Mouse (Mus musculus) midbrain, embryonic 16.5 days (tissue): Measurements from ENCODE around the gene Dhrs1. TPM values are rescaled to one million over a fixed set of nuclear protein-coding genes. Genes with fewer than 3 reads are reported as not detected.
A peak's percentile ranks its signal among the peaks of the same experiment; 100 is the strongest.

Experiments
- ATAC-seq: fragments of 200-750 bp; cut with Nextera tagmentation; 2 replicates; pipeline ENCODE4 v1.8.0; 2017; ENCODE audit warnings: moderate TSS enrichment
- H3K27ac ChIP-seq: fragments of 300-500 bp; sonication (generic); 2 replicates; pipeline ENCODE4 v1.5.1; 2014; ENCODE audit warnings: mild to moderate bottlenecking, low read length, mixed read lengths
- H3K27me3 ChIP-seq: fragments of 300-500 bp; sonication (generic); 2 replicates; pipeline ENCODE4 v1.6.1; 2014; ENCODE audit warnings: low read depth, low read length, mixed read lengths; ENCODE audit not compliant: control insufficient read depth, insufficient read depth
- H3K36me3 ChIP-seq: fragments of 300-500 bp; sonication (generic); 2 replicates; pipeline ENCODE4 v1.6.1; 2014; ENCODE audit warnings: mild to moderate bottlenecking, low read length, moderate library complexity, mixed read lengths; ENCODE audit not compliant: control insufficient read depth, insufficient read depth
- H3K4me1 ChIP-seq: fragments of 300-500 bp; sonication (generic); 2 replicates; pipeline ENCODE4 v1.6.1; 2014; ENCODE audit warnings: mild to moderate bottlenecking, low read length, mixed read lengths; ENCODE audit not compliant: control insufficient read depth, insufficient read depth
- H3K4me2 ChIP-seq: fragments of 300-500 bp; sonication (generic); 2 replicates; pipeline ENCODE4 v1.6.1; 2014; ENCODE audit warnings: mild to moderate bottlenecking, low read length, mixed read lengths
- H3K4me3 ChIP-seq: fragments of 300-500 bp; sonication (generic); 2 replicates; pipeline ENCODE4 v1.5.1; 2014; ENCODE audit warnings: low read depth, mild to moderate bottlenecking, low read length, moderate library complexity, mixed read lengths
- H3K9ac ChIP-seq: fragments of 300-500 bp; sonication (generic); 2 replicates; pipeline ENCODE4 v1.6.1; 2014; ENCODE audit warnings: low read depth, low read length, mixed read lengths
- H3K9me3 ChIP-seq: fragments of 300-500 bp; sonication (generic); replicated peaks from 2 replicates; pipeline ENCODE4 v1.6.1; 2014; ENCODE audit warnings: mild to moderate bottlenecking, low read length, mixed read lengths; ENCODE audit not compliant: control insufficient read depth, poor library complexity, severe bottlenecking
- WGBS: fragments of 180-500 bp; shearing (Covaris S2); extraction: QIAGEN DNeasy Blood & Tissue Kit; methylation state at CpG from one replicate; pipeline ENCODE4 v1.1.7; 2014; 5-methylcytosine and 5-hydroxymethylcytosine counted together
- polyA plus RNA-seq: library from polyadenylated mRNA; unstranded; fragments of >200 nt; fragmentation: Nextera tagmentation; extraction: Ambion mirVana; gene quantifications from 2 replicates; pipeline ENCODE4 v1.2.1, GENCODE M21; 2015

Dhrs1 gene
- polyA plus RNA-seq, 1 experiment from 2014 or later = 72.3 TPM

GRCm38 (mm10) chr14:55721076-55721475, 24.4 kb downstream of the Dhrs1 start:
- Histone ChIP-seq H3K9ac (peak overlapping the region; percentile 75; the same call in 1 of the 2 replicates), H3K4me2 (peak overlapping the region; percentile 79), H3K4me3 (peak overlapping the region; percentile 69), H3K36me3 (peaks cover 17% of the 10 kb centered on the region; the same call in 1 of the 2 replicates), H3K9me3 (no peaks in the 10 kb centered on the region), H3K27ac (peak overlapping the region; percentile 82; the same call in 1 of the 2 replicates), H3K27me3 (no peaks in the 10 kb centered on the region), H3K4me1 (peaks cover 14% of the 10 kb centered on the region)
- ATAC-seq = no peak
- 72% methylated on average over 6 of the region's 6 CpGs for WGBS

DNA sequence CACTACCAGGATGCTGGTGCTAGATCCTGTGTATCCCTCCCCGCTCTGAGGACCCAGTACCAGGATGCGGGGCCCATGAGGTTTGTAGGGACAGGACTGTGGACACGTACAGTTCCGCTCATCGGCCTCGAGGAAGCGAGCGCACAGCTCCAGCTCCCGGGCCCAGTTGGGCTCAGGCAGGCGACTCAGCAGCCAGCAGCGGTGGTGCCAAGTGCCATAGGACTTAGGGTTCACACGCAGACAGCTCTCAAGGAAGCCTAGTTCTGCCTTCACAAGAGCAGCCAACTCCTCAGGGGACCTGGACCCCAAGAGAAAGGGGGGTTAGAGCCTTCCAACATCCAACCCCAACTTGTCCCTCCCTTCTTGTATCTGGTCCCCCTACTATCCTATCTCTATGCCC, 24.8 kb downstream of the Dhrs1 start:
- H3K9me3 ChIP-seq = no peaks in the 10 kb centered on the region
- H3K4me1 ChIP-seq = peaks cover 14% of the 10 kb centered on the region
- WGBS = 93% methylated on average over 12 of the region's 12 CpGs
- ATAC-seq = no peak
- H3K4me3 ChIP-seq = no peak overlapping the region
- peak overlapping the region; percentile 79; the same call in 1 of the 2 replicates for H3K4me2 ChIP-seq
- no peaks in the 10 kb centered on the region for H3K27me3 ChIP-seq
- no peak overlapping the region for H3K27ac ChIP-seq
- no peak overlapping the region; the same call in 1 of the 2 replicates for H3K9ac ChIP-seq
- H3K36me3 ChIP-seq = peaks cover 17% of the 10 kb centered on the region; the same call in 1 of the 2 replicates

DNA sequence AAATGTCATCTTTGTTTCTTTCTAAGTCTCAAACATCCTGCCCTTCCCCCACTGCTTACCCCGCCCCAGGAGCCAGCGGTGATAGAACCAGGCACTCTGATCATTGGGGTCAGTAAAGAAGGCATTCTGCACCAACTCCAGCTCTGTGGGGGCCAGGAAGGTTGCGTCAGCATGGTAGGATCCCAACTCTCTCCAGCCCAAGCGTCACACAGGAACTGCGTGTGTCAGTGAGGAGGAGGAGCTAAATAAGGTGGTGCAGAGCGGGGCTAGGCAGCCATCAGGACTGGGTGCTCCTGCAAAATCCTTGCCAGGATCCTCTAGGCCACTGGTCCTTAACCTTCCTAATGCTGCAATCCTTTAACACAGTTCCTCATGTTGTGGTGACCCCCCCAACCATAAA, 25.8 kb downstream of the Dhrs1 start:
- peaks cover 17% of the 10 kb centered on the region; the same call in 1 of the 2 replicates for H3K36me3 ChIP-seq
- no peak overlapping the region for H3K4me3 ChIP-seq
- H3K4me2 ChIP-seq = no peak overlapping the region
- H3K27ac ChIP-seq = no peak overlapping the region
- no peak for ATAC-seq
- H3K4me1 ChIP-seq = peaks cover 14% of the 10 kb centered on the region
- WGBS = 89% methylated on average over 6 of the region's 6 CpGs
- no peaks in the 10 kb centered on the region for H3K27me3 ChIP-seq
- H3K9me3 ChIP-seq = no peaks in the 10 kb centered on the region
- no peak overlapping the region for H3K9ac ChIP-seq

DNA sequence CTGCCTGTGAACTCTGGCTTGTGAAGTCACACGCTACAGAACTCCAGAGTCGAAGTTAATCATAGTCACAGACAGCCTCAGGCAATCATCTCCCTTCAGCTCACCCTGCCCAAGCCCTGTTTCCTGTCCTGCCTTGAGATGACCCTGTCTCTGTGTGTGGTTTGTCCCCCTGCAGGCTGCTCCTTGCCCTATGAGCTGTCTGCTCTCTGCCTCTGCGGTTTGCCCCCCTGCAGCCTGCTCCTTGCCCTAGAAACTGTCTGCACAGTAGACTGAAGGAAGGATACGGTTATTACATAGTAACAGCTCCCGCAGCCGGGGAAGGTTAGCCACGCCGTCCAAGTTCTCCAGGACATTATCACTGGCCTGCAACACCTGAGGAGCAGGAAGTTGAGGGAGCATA, 28.6 kb downstream of the Dhrs1 start:
- Histone ChIP-seq H3K4me3 (no peak overlapping the region), H3K9me3 (no peaks in the 10 kb centered on the region), H3K27ac (no peak overlapping the region), H3K9ac (no peak overlapping the region), H3K4me1 (peaks cover 9% of the 10 kb centered on the region), H3K27me3 (peaks cover 7% of the 10 kb centered on the region), H3K36me3 (peaks cover 17% of the 10 kb centered on the region; the same call in 1 of the 2 replicates), H3K4me2 (no peak overlapping the region)
- no peak for ATAC-seq
- 91% methylated on average over 8 of the region's 8 CpGs for WGBS

DNA sequence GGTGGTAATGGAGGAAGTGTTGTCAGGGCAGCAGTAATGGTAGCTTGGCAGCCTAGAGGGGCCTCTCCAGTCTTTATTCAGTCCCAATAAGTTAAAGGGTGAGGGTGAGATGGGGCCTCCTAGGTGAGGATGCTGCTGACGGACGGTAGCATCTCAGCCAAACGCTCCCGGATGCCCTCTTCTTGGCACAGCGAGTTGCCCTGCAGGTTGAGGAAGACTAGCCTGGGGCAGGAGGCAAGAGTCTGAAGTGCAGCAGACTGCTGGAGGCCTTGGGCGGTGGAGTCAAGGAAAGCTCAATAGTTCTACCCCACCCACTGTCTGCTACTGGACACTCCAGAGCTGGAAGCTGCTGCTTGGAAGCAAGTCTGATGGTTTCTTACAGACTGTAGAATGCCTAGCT, 29.2 kb downstream of the Dhrs1 start:
- no peak for ATAC-seq
- H3K9me3 ChIP-seq = no peaks in the 10 kb centered on the region
- H3K4me2 ChIP-seq = no peak overlapping the region
- peaks cover 6% of the 10 kb centered on the region for H3K4me1 ChIP-seq
- WGBS = 96% methylated on average over 6 of the region's 6 CpGs
- H3K27me3 ChIP-seq = peaks cover 7% of the 10 kb centered on the region
- H3K9ac ChIP-seq = no peak overlapping the region
- H3K36me3 ChIP-seq = peaks cover 17% of the 10 kb centered on the region; the same call in 1 of the 2 replicates
- H3K27ac ChIP-seq = no peak overlapping the region
- no peak overlapping the region for H3K4me3 ChIP-seq

DNA sequence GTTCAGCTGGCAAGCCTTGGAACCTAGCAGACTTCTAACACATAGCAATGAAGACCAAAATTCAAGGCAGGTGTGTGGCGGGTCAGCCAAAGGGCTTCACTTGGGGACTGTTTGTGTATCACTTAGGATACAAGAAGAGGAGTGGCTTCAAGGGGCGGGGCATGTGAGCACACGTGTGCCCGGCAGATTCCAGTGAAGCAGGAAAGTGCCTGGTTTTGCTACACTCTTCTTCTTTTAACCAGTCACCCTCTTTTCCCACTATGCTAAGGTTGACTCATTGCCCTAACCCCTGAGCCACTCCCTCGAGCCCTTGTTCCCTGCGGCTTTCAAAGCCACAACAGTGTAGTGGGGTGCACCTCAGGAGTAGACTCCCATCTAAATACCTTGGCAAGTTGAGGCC, 30.6 kb downstream of the Dhrs1 start:
- no peak for ATAC-seq
- Histone ChIP-seq H3K27me3 (peaks cover 7% of the 10 kb centered on the region), H3K27ac (no peak overlapping the region), H3K4me1 (no peaks in the 10 kb centered on the region), H3K4me2 (no peak overlapping the region), H3K9ac (no peak overlapping the region), H3K4me3 (no peak overlapping the region), H3K36me3 (peaks cover 14% of the 10 kb centered on the region; the same call in 1 of the 2 replicates), H3K9me3 (no peaks in the 10 kb centered on the region)
- 44% methylated on average over 6 of the region's 6 CpGs for WGBS

GRCm38 (mm10) chr14:55713729-55714122, 31.8 kb downstream of the Dhrs1 start, which contains the start of gene Tgm1:
Gene Tgm1 (minus strand): TSS chr14:55713926.
- 27% methylated on average over 4 of the region's 4 CpGs for WGBS
- peaks cover 7% of the 10 kb centered on the region for H3K27me3 ChIP-seq
- peaks cover 12% of the 10 kb centered on the region; the same call in 1 of the 2 replicates for H3K36me3 ChIP-seq
- H3K9me3 ChIP-seq = no peaks in the 10 kb centered on the region
- H3K27ac ChIP-seq = no peak within 1 kb of the TSS
- H3K4me1 ChIP-seq = no peaks in the 10 kb centered on the region
- no peak within 1 kb of the TSS for H3K4me3 ChIP-seq
- ATAC-seq = no peak
- no peak within 1 kb of the TSS for H3K4me2 ChIP-seq
- H3K9ac ChIP-seq = no peak within 1 kb of the TSS

GRCm38 (mm10) chr14:55713007-55713728, 32.3 kb downstream of the Dhrs1 start:
- H3K9ac ChIP-seq = no peak overlapping the region
- no peak for ATAC-seq
- H3K27me3 ChIP-seq = peaks cover 7% of the 10 kb centered on the region
- no peak overlapping the region for H3K4me3 ChIP-seq
- H3K4me2 ChIP-seq = no peak overlapping the region
- H3K9me3 ChIP-seq = no peaks in the 10 kb centered on the region
- no peaks in the 10 kb centered on the region for H3K4me1 ChIP-seq
- H3K36me3 ChIP-seq = peaks cover 9% of the 10 kb centered on the region; the same call in 1 of the 2 replicates
- no peak overlapping the region for H3K27ac ChIP-seq
- 14% methylated on average over 24 of the region's 25 CpGs for WGBS

DNA sequence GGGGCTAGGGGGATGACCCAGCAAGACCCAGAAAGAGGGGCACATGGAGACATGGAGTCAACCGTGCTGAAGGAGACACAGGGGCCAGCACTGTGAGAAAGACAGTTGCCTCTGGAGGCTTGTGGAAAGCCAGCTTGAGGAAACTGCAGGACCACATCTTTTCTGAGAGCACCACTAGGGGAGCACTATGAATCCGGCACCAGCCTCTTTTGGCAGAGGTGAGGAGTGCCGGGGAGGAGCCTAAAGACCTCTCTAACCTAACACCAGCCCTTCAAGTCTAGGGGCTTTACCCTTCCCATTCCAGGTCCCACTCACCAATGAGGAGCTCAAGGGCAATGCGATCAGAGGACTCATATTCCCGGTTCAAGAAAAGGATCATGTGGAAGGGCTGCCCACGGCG, 33.7 kb downstream of the Dhrs1 start:
- no peak overlapping the region for H3K9ac ChIP-seq
- no peaks in the 10 kb centered on the region for H3K4me1 ChIP-seq
- H3K4me2 ChIP-seq = no peak overlapping the region
- H3K9me3 ChIP-seq = no peaks in the 10 kb centered on the region
- WGBS = 83% methylated on average over 7 of the region's 7 CpGs
- H3K36me3 ChIP-seq = peaks cover under 1% of the 10 kb centered on the region; the same call in 1 of the 2 replicates
- ATAC-seq = no peak
- H3K4me3 ChIP-seq = no peak overlapping the region
- H3K27me3 ChIP-seq = peaks cover 7% of the 10 kb centered on the region
- H3K27ac ChIP-seq = no peak overlapping the region
